Mouse (Mus musculus) intestine, postnatal 0 days (tissue): ENCODE measurements around the gene Rmi2. TPM values are rescaled to one million over a fixed set of nuclear protein-coding genes. Genes with fewer than 3 reads are reported as not detected.

Experiments
- ATAC-seq: fragments of 200-750 bp; cut with Nextera tagmentation; 2 replicates; pipeline ENCODE4 v1.8.0; 2017; ENCODE audit warnings: mild to moderate bottlenecking, moderate TSS enrichment, moderate library complexity
- H3K27ac ChIP-seq: fragments of 300-500 bp; sonication (generic); 2 replicates; pipeline ENCODE4 v1.5.1; 2014; ENCODE audit warnings: mild to moderate bottlenecking, low read depth, low read length, moderate library complexity
- H3K27me3 ChIP-seq: fragments of 300-500 bp; sonication (generic); replicated peaks from 2 replicates; pipeline ENCODE4 v1.6.1; 2014; ENCODE audit warnings: low read length, mixed read lengths; ENCODE audit not compliant: control insufficient read depth, insufficient read depth
- H3K36me3 ChIP-seq: fragments of 300-500 bp; sonication (generic); 2 replicates; pipeline ENCODE4 v1.6.1; 2014; ENCODE audit warnings: mild to moderate bottlenecking, moderate library complexity; ENCODE audit not compliant: control insufficient read depth, insufficient read depth
- H3K4me1 ChIP-seq: fragments of 300-500 bp; sonication (generic); replicated peaks from 2 replicates; pipeline ENCODE4 v1.6.1; 2014; ENCODE audit warnings: antibody characterized with exemption, low read length, mixed read lengths; ENCODE audit not compliant: control insufficient read depth, insufficient read depth
- H3K4me2 ChIP-seq: fragments of 300-500 bp; sonication (generic); replicated peaks from 2 replicates; pipeline ENCODE4 v1.6.1; 2014; ENCODE audit warnings: low read depth, mild to moderate bottlenecking, moderate library complexity
- H3K4me3 ChIP-seq: fragments of 300-500 bp; sonication (generic); 2 replicates; pipeline ENCODE4 v1.5.1; 2014; ENCODE audit warnings: low read depth, low read length
- H3K9ac ChIP-seq: fragments of 300-500 bp; sonication (generic); 2 replicates; pipeline ENCODE4 v1.6.1; 2014; ENCODE audit warnings: mild to moderate bottlenecking, low read depth, low read length
- H3K9me3 ChIP-seq: fragments of 300-500 bp; sonication (generic); 2 replicates; pipeline ENCODE4 v1.6.1; 2016; ENCODE audit warnings: mixed run types; ENCODE audit not compliant: control insufficient read depth
- CTCF ChIP-seq: sonication (generic); IDR thresholded peaks from 2 replicates; pipeline ENCODE4 v1.5.1; 2016; ENCODE audit warnings: low read depth, mild to moderate bottlenecking, control low read depth, antibody characterized with exemption, moderate library complexity
- WGBS: fragments of 180-500 bp; shearing (Covaris S2); extraction: QIAGEN DNeasy Blood & Tissue Kit; methylation state at CpG from one replicate; pipeline ENCODE4 v1.1.7; 2014; 5-methylcytosine and 5-hydroxymethylcytosine counted together
- polyA plus RNA-seq: library from polyadenylated mRNA; unstranded; fragments of >200 nt; fragmentation: Nextera tagmentation; extraction: Ambion mirVana; gene quantifications from 2 replicates; pipeline ENCODE4 v1.2.1, GENCODE M21; 2015

Rmi2 gene
- polyA plus RNA-seq, 1 experiment from 2014 or later = 0.53 TPM

GRCm38 (mm10) chr16:10867501-10867900 is 32.6 kb downstream of the Rmi2 start:
- Histone ChIP-seq H3K4me3 (no peak overlapping the region), H3K4me2 (no peak overlapping the region), H3K27me3 (no peaks in the 10 kb centered on the region), H3K27ac (no peak overlapping the region), H3K36me3 (no peaks in the 10 kb centered on the region), H3K9ac (no peak overlapping the region), H3K9me3 (no peaks in the 10 kb centered on the region), H3K4me1 (no peaks in the 10 kb centered on the region)
- 97% methylated on average over 2 of the region's 2 CpGs for WGBS
- TF ChIP-seq CTCF = no peak
- ATAC-seq = no peak

- WGBS = 40% methylated on average over 11 of the region's 11 CpGs
- Histone ChIP-seq H3K36me3 (no peaks in the 10 kb centered on the region), H3K4me3 (no peak overlapping the region), H3K27ac (no peak overlapping the region), H3K4me2 (no peak overlapping the region), H3K9ac (no peak overlapping the region), H3K27me3 (no peaks in the 10 kb centered on the region), H3K4me1 (no peaks in the 10 kb centered on the region), H3K9me3 (no peaks in the 10 kb centered on the region)
- ATAC-seq = no peak
- TF ChIP-seq CTCF = peak; percentile 94
Observed at GRCm38 (mm10) chr16:10867904-10868440, 33.1 kb downstream of the Rmi2 start.

- H3K4me1 ChIP-seq = no peaks in the 10 kb centered on the region
- H3K27ac ChIP-seq = no peak overlapping the region
- no peak overlapping the region for H3K4me2 ChIP-seq
- H3K27me3 ChIP-seq = no peaks in the 10 kb centered on the region
- no peak overlapping the region for H3K9ac ChIP-seq
- H3K4me3 ChIP-seq = no peak overlapping the region
- TF ChIP-seq CTCF = no peak
- no peaks in the 10 kb centered on the region for H3K9me3 ChIP-seq
- WGBS = 50% methylated on average over 4 of the region's 4 CpGs
- no peaks in the 10 kb centered on the region for H3K36me3 ChIP-seq
- ATAC-seq = no peak
Observed at GRCm38 (mm10) chr16:10870969-10871368, 36.1 kb downstream of the Rmi2 start.

- no peak for ATAC-seq
- Histone ChIP-seq H3K9me3 (no peaks in the 10 kb centered on the region), H3K27ac (no peak overlapping the region), H3K4me2 (no peak overlapping the region), H3K36me3 (no peaks in the 10 kb centered on the region), H3K27me3 (no peaks in the 10 kb centered on the region), H3K4me3 (no peak overlapping the region), H3K9ac (no peak overlapping the region), H3K4me1 (no peaks in the 10 kb centered on the region)
- WGBS = 67% methylated on average over 4 of the region's 4 CpGs
- TF ChIP-seq CTCF = no peak
Observed at GRCm38 (mm10) chr16:10872825-10873360, 38.0 kb downstream of the Rmi2 start.

- Histone ChIP-seq H3K4me3 (no peak overlapping the region), H3K9me3 (no peaks in the 10 kb centered on the region), H3K9ac (no peak overlapping the region), H3K4me1 (no peaks in the 10 kb centered on the region), H3K27ac (no peak overlapping the region), H3K27me3 (no peaks in the 10 kb centered on the region), H3K4me2 (no peak overlapping the region), H3K36me3 (no peaks in the 10 kb centered on the region)
- 3% methylated on average over 5 of the region's 5 CpGs for WGBS
- TF ChIP-seq CTCF = peak; percentile 98
- ATAC-seq = 0 out of 2 replicates have a peak, but pooled peaks have one; percentile 14
Observed at GRCm38 (mm10) chr16:10873654-10874053, 38.8 kb downstream of the Rmi2 start.

- Histone ChIP-seq H3K9ac (no peak overlapping the region; the same call in 1 of the 2 replicates), H3K27ac (no peak overlapping the region), H3K4me1 (no peaks in the 10 kb centered on the region), H3K36me3 (no peaks in the 10 kb centered on the region), H3K9me3 (no peaks in the 10 kb centered on the region), H3K27me3 (no peaks in the 10 kb centered on the region), H3K4me2 (no peak overlapping the region), H3K4me3 (no peak overlapping the region)
- TF ChIP-seq CTCF = no peak
- no peak for ATAC-seq
- 75% methylated on average over 3 of the region's 3 CpGs for WGBS
Observed at GRCm38 (mm10) chr16:10878227-10878626, 43.4 kb downstream of the Rmi2 start.
